Mouse (Mus musculus) T-cell, adult 2 months (primary cell): ENCODE results near the gene Ubqln4.

Experiments used
- DNase-seq: peaks from one replicate; pipeline ENCODE4 v3.0.0; 2022; ENCODE audit warnings: low spot score

Ubqln4 gene

GRCm38 (mm10) chr3:88553525-88553879 is at the start of gene Ubqln4:
Gene Ubqln4, plus strand, starts transcription at chr3:88553758.
- peak; percentile 84 for DNase-seq

GRCm38 (mm10) chr3:88503881-88504746 is 49.4 kb upstream of the Ubqln4 start:
- DNase-seq, result no peak

DNA sequence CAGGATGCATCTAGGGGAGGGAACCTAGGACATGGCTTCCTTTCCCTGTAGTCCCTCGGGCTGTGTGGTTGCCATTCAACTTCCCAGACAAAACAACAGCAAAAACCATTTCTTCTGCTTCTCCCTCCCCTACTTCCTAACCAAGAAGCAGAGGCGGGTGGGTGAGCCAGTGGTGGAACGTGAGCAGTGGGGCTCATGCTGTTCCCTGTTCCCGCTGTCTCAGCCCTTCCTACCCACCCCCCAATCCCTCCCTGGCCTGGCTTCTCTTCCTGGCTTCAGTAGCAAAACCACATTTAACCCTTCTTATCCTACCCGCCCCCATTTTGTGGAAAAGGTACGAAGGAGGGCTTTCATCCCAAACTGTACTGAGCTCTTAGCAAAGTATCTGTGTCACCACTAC is 48.5 kb upstream of the Ubqln4 start:
- DNase-seq, result no peak

DNA sequence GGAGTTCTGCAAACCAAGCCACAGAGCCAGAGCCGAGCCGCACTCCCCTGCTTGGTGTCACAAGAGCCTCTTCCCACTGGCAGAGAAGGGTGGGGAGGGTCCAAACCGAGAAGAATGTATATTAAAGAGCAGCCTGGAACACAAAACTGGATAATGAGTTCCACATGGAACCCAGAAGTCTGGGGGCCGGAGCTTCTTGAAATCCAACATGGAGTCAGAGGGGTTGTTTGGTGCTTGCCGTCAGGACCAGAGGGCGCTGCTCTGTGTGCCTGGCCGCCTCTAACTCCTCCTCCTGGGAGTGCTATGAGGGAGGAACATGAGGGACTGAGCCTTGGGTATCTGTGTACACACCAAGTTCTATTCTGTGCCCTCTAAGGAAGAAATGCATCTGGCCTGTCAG is 47.8 kb upstream of the Ubqln4 start:
- no peak for DNase-seq

DNA sequence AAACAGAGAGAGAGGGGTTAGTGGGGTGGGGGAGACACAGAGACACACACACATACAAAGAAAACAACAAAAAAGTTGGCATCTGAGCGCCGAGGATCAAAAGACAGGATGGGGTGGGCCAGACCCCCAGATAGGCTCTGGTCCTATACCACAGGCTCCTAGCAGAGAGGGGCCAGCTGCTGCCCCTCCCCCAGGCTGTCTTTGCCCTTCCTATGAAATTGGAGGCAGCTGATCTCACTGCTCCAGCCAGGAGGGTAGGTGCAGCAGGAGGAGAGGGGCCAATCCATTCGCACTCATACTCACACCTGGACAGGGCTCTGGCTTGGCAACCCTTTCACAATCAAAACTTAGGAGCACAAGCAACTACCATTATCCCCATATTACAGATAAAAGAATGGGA is 44.3 kb upstream of the Ubqln4 start:
- DNase-seq, result no peak

- DNase-seq, result peak; percentile 100
Observed at GRCm38 (mm10) chr3:88509692-88510420, 43.7 kb upstream of the Ubqln4 start, which contains the start of gene Lmna. Gene Lmna, minus strand, starts transcription at chr3:88509956.

GRCm38 (mm10) chr3:88510421-88511289 is 42.9 kb upstream of the Ubqln4 start:
- DNase-seq, result peak; percentile 49

DNA sequence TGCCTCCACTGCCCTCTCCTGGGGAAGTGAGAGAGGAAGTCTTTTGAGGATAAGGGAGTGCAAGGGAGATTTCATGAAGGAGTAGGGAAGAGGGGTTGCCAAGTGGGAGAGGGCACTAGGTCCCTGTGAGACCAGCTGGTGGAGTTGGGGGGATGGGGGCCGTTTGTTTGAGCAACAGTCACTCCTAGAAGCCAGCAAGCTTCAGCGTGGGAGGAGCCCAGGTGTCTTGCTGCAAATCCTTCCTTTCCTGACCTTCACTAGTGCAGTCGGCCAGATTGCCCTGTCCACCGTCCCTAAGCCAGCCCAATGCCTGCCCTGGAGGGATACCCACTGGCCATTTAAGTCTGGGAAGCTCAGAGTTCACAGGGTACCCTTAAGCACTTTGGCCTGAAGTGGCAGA is 42.0 kb upstream of the Ubqln4 start:
- DNase-seq, result no peak

DNA sequence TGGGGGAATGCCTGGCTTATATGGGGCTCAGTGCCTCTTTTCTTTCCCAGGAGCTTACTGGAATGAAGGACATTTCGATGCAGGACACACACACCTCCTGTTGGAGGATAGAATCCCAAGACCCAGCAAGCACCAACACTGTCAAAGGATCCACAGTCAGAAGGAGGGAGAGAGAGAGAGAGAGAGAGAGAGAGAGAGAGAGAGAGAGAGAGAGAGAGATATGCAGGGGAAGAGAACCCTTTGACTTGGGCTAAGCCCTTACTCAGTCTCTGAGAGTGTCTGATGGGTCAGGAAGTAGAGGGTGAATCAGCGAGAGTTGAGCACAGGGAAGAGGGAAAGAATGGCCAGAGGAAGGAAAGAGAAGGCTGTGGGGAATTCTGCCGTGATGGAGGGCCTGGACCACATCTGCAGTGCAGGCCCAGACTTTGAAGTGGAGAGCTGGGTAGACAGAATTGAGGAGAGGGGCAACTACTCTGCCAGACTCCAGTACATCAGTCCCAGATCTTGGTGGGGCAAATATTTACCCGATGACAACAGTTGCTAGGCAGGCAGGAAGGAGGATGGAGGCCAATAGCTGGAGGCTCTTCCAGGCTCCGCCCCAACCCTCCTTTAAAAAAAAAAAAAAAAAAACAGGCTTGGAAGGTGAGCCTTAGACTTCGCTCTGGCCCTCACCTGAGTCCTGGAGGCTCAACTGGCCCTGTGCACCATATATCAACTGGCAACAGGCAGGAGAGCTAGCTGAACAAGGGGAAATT is 41.2 kb upstream of the Ubqln4 start:
- DNase-seq, result peak; percentile 55

DNA sequence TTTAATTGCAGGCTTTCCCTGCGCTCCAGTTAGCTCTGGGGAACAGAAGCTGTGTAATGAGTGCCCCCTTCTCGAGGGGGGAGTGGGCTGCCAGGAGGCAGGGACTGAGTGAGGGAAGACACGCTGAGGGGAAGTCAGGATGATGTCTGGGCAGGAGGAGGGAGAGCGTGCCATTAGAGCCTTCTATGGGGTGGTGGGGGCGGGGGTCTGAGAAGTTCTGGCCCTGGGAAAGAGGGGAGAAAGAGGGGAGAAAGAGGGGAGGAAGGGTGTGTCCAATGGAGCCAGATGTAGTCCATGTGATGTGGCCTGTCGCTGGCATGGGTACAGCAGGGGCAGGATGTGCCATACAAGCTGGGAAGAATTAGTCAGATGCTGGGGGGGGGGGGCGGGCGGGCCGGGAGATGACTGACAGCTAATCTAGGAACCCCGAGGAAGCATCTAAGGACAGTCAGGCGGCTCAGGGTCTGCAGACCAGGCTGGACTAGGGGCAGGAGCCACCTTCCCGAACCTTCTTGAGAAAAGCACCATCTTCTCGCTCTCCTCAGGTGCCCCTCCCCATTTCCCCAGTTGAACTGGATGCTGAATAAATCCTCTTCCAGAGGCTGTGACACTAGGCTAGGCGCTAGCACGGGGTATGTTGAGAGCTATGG is 40.5 kb upstream of the Ubqln4 start:
- DNase-seq, result no peak

DNA sequence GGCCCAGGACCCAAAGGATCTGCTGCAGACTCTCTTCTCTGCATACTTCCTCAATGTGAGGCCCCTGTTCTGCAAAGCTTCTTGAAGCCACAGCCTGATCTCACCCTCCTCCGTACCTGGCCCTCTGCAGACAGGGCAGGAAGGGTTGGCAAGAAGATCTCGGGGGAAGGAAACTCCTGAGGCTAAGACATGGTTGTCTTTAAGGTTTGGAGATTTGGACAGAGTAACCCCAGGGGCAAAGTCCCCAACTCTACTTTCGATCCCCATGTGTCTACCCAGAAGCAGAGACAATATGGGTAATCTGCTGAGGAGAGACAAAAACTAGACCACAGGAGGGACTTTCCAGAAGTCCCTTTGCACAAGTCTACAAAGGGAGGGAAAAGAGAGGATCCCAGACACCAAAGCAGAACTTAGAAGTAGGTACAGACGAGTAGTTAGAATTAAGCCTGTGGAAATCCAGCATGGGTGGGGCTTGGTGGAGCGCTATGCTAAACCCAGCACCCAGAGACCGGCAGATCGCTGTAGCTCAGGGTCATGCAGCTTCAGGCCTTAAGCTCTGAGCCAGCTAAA is 39.9 kb upstream of the Ubqln4 start:
- peak; percentile 47 for DNase-seq

GRCm38 (mm10) chr3:88514231-88515094 is 39.1 kb upstream of the Ubqln4 start:
- no peak for DNase-seq

- no peak for DNase-seq
Observed at GRCm38 (mm10) chr3:88515095-88515386, 38.5 kb upstream of the Ubqln4 start.

- DNase-seq, result no peak
Observed at GRCm38 (mm10) chr3:88516407-88516806, 37.2 kb upstream of the Ubqln4 start.

DNA sequence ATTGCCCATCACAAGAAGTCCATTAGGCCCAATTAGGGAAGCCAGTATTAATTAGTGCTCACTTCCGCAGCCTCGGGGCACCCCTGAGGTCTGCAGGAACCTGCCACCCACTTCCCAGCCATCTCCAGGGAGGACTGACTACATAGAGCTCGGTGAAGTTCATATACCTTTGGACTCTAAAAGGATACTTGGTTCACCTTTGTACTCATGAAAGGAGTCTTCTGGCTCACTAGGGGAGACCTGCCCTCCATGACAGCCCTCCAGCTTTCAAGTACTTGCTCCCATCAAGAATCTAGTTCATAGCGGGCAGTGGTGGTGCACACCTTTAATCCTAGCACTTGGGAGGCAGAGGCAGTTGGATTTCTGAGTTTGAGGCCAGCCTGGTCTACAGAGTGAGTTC is 35.1 kb upstream of the Ubqln4 start:
- DNase-seq, result no peak

DNA sequence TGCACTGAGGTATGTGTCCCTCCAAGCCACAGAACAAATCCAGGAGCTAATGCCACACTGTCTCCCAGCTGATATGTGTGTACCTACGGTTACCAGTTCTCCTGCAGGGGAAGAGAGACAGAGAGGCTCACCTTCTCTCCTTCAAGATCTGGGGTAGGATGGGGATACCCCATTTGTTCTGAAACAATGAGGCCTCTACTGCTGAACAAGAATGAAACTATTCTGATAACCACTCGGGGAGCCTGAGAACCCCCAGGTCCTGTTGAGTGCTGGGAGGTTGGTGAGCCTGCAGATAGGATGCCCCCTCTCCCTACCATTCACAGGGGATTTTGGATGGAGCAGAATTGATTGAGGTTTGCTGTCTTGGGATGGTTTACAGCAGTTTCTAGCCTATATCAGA is 33.5 kb upstream of the Ubqln4 start:
- no peak for DNase-seq

- DNase-seq, result no peak
Observed at GRCm38 (mm10) chr3:88521156-88521555, 32.4 kb upstream of the Ubqln4 start.

GRCm38 (mm10) chr3:88521803-88522331 is 31.7 kb upstream of the Ubqln4 start:
- peak; percentile 87 for DNase-seq

GRCm38 (mm10) chr3:88523027-88523426 is 30.5 kb upstream of the Ubqln4 start:
- no peak for DNase-seq

GRCm38 (mm10) chr3:88525021-88525420 is 28.5 kb upstream of the Ubqln4 start:
- DNase-seq, result no peak
